Mouse (Mus musculus): ENCODE data around the gene Bckdha.

GRCm38 (mm10) chr7:25618865-25619721, 39.7 kb downstream of the Bckdha start, which contains the start of gene Dmac2:
- TF ChIP-seq CTCF (IDR thresholded peaks at IDR 0.05; ENCODE audit: extremely low read depth, insufficient read depth, low read length) (no peak), POLR2A (IDR thresholded peaks at IDR 0.05; ENCODE audit: extremely low read depth, insufficient read depth, low read length) (peak; percentile 78)

Data from cortical plate, adult 2 months (tissue).